Mouse (Mus musculus): ENCODE measurements at regions not wholly inside any gene's neighbourhood (a gene's known extent, or its start where the extent isn't known, plus 50 kb on each side); places are given as distances from the start of the nearest gene placed in this dataset.

DNA sequence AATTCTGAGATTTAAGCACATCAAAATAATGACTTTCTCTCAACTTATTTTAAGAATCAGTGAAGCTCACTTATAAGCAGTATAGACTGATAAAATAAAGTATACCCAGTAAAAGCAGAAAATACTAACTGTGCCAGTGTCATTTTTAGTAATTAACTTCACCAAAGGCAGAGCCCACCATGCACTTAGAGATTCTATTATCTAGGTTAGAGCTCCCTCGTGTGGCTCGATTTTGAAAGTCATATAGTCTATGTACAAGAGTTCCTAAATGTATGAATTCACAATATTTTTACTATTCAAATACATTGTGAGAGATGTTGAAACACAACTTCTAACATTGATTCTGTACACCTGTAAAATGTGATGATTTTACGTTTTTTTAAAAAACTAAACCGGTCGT lies 589.3 kb downstream of the Kcnj3 start:
- peak; percentile 14 for DNase-seq (ENCODE audit: low spot score)

DNA sequence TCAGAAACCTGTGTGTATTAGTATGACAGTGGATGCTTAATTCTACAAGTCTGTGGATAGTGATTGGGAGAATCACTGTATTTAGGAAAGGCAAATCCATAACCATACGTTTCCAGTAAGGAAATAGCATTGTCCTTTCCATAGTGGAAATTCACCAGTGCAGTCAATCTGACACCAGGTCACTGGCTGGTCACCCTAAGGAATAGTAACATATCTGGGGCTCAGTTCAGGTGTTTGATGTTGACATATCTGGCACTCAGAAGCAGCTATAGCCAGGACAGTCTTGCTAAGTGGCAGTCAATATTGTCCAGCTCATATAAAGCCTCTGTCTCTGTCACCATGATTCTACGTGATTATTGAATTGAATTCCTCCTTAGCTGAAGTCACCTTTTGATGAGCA lies 593.2 kb downstream of the Kcnj3 start:
- DNase-seq (ENCODE audit: low spot score) = no peak
